Mouse (Mus musculus): ENCODE measurements at regions not wholly inside any gene's neighbourhood (a gene's known extent, or its start where the extent isn't known, plus 50 kb on each side); places are given as distances from the start of the nearest gene placed in this dataset.

DNA sequence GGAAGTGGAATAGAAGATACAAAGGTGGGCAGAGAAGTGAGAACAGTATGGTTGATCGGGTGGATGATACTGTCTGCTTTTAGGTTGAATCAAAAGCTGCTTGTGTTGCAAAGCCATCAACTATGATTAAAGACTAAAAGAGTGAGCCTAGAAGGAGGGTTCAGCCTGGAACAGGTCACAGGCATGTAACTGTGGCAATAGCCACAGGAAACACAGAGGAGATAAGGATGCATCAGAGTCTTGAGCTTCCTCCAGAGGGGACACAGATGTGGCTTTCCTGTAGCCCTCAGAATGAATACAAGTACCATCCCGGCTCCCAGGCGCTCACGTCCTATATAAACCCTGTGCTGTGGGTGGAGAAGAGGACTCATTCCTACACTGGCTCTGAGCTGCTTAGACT is 180.9 kb downstream of the Fam49a start:
- DNase-seq (ENCODE audit: low spot score in 2 of 2), result no peak

DNA sequence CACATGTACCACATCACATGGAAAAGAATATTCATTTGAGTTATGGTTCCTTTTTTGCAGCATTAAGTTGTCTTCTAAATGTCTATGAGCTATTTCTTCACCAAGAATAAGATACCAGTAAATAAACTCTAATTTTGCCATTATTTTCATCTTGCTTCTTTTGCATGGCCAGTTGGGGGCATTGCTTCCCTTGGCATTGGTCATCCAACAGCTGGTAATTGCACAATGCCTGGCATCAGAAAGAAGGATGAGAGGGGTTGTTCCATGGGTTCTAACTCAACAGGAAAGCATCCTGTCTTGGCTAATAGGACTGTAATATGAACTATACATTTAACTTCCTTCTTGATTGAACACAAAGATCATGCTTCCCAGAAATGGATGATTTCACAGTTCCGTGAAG is 174.4 kb downstream of the Fam49a start:
- no peak for DNase-seq (ENCODE audit: low spot score in 2 of 2)

DNA sequence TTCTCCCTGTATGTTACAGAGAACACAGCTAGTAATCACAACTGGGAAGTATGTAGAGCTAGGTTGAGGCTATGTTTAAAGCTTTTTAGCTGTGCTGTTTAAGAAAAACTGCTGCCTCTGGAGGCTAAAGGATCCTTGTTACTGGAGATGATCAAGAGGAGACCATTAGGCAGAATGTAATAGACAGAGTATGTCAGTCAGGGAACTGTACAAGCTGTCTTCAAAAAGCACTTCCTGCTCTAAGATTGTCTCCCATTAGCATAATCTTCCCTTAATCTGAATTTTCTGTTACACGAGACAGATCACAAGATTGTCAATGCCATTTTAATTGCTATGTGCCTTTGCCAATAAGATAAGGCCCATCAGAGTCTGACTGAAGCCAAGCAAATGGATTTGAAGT is 170.7 kb downstream of the Fam49a start:
- DNase-seq (ENCODE audit: low spot score in 2 of 2), result no peak

Measured in gastrocnemius, postnatal 4 days (tissue).